ENCODE assay signal across 12 mouse cellular contexts in genomic region chr3:27269151-27269550, GRCm38 (mm10). TPM values are rescaled to one million over a fixed set of nuclear protein-coding genes. Genes with fewer than 3 reads are reported as not detected.
"Had no signal": no experiment of that assay in that cellular context is flagged by ENCODE, and none has a peak within 500 bp of the region (broad histone marks: within the 10 kb centered on the region; RNA-seq: fewer than 3 reads in every experiment).

No protein-coding gene starts in this region.

- H3K4me3 ChIP-seq: limb, embryonic 10.5 days; liver, embryonic 15.5 days; midbrain, embryonic 12.5 days; neural tube, embryonic 13.5 days had no signal

- H3K27ac ChIP-seq: limb, embryonic 10.5 days; liver, embryonic 15.5 days; midbrain, embryonic 12.5 days; neural tube, embryonic 13.5 days had no signal

- H3K27me3 ChIP-seq: liver, embryonic 15.5 days; midbrain, embryonic 12.5 days; neural tube, embryonic 13.5 days had no signal

- H3K36me3 ChIP-seq: limb, embryonic 10.5 days; liver, embryonic 15.5 days; midbrain, embryonic 12.5 days; neural tube, embryonic 13.5 days had no signal

- H3K9me3 ChIP-seq: limb, embryonic 10.5 days; liver, embryonic 15.5 days; midbrain, embryonic 12.5 days; neural tube, embryonic 13.5 days had no signal

- H3K4me2 ChIP-seq: liver, embryonic 11.5 days; liver, embryonic 15.5 days; midbrain, embryonic 12.5 days; neural tube, embryonic 13.5 days had no signal

- ATAC-seq: midbrain, embryonic 16.5 days had no signal

- DNase-seq: kidney, postnatal 14 days; retina, postnatal 1 day; right cerebral cortex, postnatal 4 days; spleen, adult 18-20 months; thymus, adult 18-20 months; thymus, postnatal 14 days had no signal

- H3K9ac ChIP-seq: liver, embryonic 15.5 days; midbrain, embryonic 12.5 days; neural tube, embryonic 13.5 days had no signal

- H3K4me1 ChIP-seq: liver, embryonic 15.5 days had no signal

RNA-seq across cellular contexts. Expression of gene Tnfsf10, which starts 47.7 kb away (rescaled TPM):
- polyA plus RNA-seq: limb, embryonic 10.5 days; midbrain, embryonic 12.5 days; neural tube, embryonic 13.5 days had no signal
